22 mouse cellular contexts compared by ENCODE assay signal in genomic region chr6:98651827-98652226, GRCm38 (mm10).
DNase-seq lines count a peak whose midpoint lies in the region; ATAC-seq and TF ChIP-seq lines count a peak whose summit lies in the region.
"Had no signal": no experiment of that assay in that cellular context is flagged by ENCODE, and none has a peak within 500 bp of the region (broad histone marks: within the 10 kb centered on the region; RNA-seq: fewer than 3 reads in every experiment).

No protein-coding gene starts in this region.

- TF ChIP-seq EP300 in MEL (IDR thresholded peaks at IDR 0.05; ENCODE audit: low read depth in 1 of 2, low read length in 2 of 2), result no peak

- no peak overlapping the region for H3K9ac ChIP-seq in kidney, postnatal 0 days (ENCODE audit: low read depth, low read length)
- no peak overlapping the region for H3K9ac ChIP-seq in MEL (ENCODE audit: control insufficient read depth, low read depth, low read length, poor library complexity, severe bottlenecking)
- H3K9ac ChIP-seq in intestine, embryonic 15.5 days, result no peak overlapping the region

- H3K4me3 ChIP-seq in kidney, postnatal 0 days (replicated peaks; ENCODE audit: low read depth, low read length), result no peak overlapping the region
- no peak overlapping the region for H3K4me3 ChIP-seq in kidney, adult 2 months (ENCODE audit: insufficient read depth, low read depth, low read length)
- H3K4me3 ChIP-seq in MEL (ENCODE audit: control insufficient read depth in 1 of 2, insufficient read depth in 1 of 2, low read depth in 2 of 2, low read length in 2 of 2), result no peak overlapping the region
- no peak overlapping the region for H3K4me3 ChIP-seq in intestine, embryonic 15.5 days (replicated peaks)

- H3K27ac ChIP-seq in kidney, postnatal 0 days, result no peak overlapping the region
- H3K27ac ChIP-seq in kidney, adult 2 months (ENCODE audit: insufficient read depth, low read depth, low read length), result no peak overlapping the region
- no peak overlapping the region for H3K27ac ChIP-seq in MEL (ENCODE audit: control insufficient read depth, low read depth, low read length)
- no peak overlapping the region for H3K27ac ChIP-seq in intestine, embryonic 15.5 days

- intact Hi-C loops in heart, postnatal 10 days (cut with DNase I), result no loop called here

- no peaks in the 10 kb centered on the region for H3K27me3 ChIP-seq in kidney, postnatal 0 days (ENCODE audit: insufficient read depth, low read length)
- H3K27me3 ChIP-seq in kidney, adult 2 months (replicated peaks; ENCODE audit: control insufficient read depth, insufficient read depth, low read length), result no peaks in the 10 kb centered on the region
- no peaks in the 10 kb centered on the region for H3K27me3 ChIP-seq in MEL (ENCODE audit: control insufficient read depth in 1 of 2, insufficient read depth in 2 of 2, low read length in 2 of 2)
- H3K27me3 ChIP-seq in intestine, embryonic 15.5 days (replicated peaks), result no peaks in the 10 kb centered on the region
- H3K27me3 ChIP-seq: CH12.LX, Patski had no signal

- 63% methylated on average over 3 of the region's 3 CpGs for WGBS in kidney, postnatal 0 days
- 66% methylated on average over 3 of the region's 3 CpGs for WGBS in kidney, adult 2 months
- 86% methylated on average over 3 of the region's 3 CpGs for WGBS in intestine, embryonic 15.5 days

- peak; percentile 17 for DNase-seq in heart, adult 11 months
- DNase-seq in heart, postnatal 10 days, result no peak
- DNase-seq in kidney, postnatal 0 days (ENCODE audit: low spot score), result peak; percentile 59
- DNase-seq in kidney, adult 2 months, result no peak
- DNase-seq in MEL (ENCODE audit: low read depth, low spot score), result no peak
- DNase-seq: adrenal gland, adult 2 months; adrenal gland, adult 8-10 months; adrenal gland, postnatal 10 days; adrenal gland, postnatal 14 days; adrenal gland, postnatal 25 days; adrenal gland, postnatal 36 days; B cell, adult 2 months; cerebellum, adult 11 months; cerebellum, adult 11-12 months; cerebellum, adult 18-20 months; cerebellum, adult 2 months had no signal

- no peaks in the 10 kb centered on the region for H3K36me3 ChIP-seq in kidney, postnatal 0 days (ENCODE audit: insufficient read depth, low read length)
- H3K36me3 ChIP-seq in kidney, adult 2 months (ENCODE audit: control insufficient read depth, insufficient read depth, low read length), result no peaks in the 10 kb centered on the region
- no peaks in the 10 kb centered on the region for H3K36me3 ChIP-seq in MEL (ENCODE audit: control insufficient read depth in 1 of 2, insufficient read depth in 2 of 2, low read length in 2 of 2)
- H3K36me3 ChIP-seq in intestine, embryonic 15.5 days, result no peaks in the 10 kb centered on the region
- H3K36me3 ChIP-seq: G1E had no signal

- TF ChIP-seq POLR2A in kidney, adult 2 months (IDR thresholded peaks at IDR 0.05; ENCODE audit: low read depth, low read length), result no peak
- TF ChIP-seq POLR2A in MEL (IDR thresholded peaks at IDR 0.05; ENCODE audit: control insufficient read depth in 1 of 2, insufficient read depth in 1 of 2, low read depth in 1 of 2, low read length in 2 of 2, poor library complexity in 1 of 2), result no peak

- TF ChIP-seq RAD21 in MEL (IDR thresholded peaks at IDR 0.05; ENCODE audit: low read depth, low read length), result no peak

- ATAC-seq in kidney, postnatal 0 days (replicated peaks; ENCODE audit: low FRiP score, low read depth), result no peak
- ATAC-seq in intestine, embryonic 15.5 days, result no peak
- ATAC-seq: activated CD4-positive, CD25-positive, alpha-beta regulatory T cell, adult 4 months; CD4-positive, CD25-positive, alpha-beta regulatory T cell, adult 4 months; Patski had no signal

- no peaks in the 10 kb centered on the region for H3K4me1 ChIP-seq in kidney, postnatal 0 days (replicated peaks; ENCODE audit: insufficient read depth, low read length)
- no peaks in the 10 kb centered on the region for H3K4me1 ChIP-seq in kidney, adult 2 months (ENCODE audit: control insufficient read depth, insufficient read depth, low read length)
- no peaks in the 10 kb centered on the region for H3K4me1 ChIP-seq in MEL (ENCODE audit: control insufficient read depth in 1 of 2, insufficient read depth in 2 of 2, low read length in 2 of 2)
- H3K4me1 ChIP-seq in intestine, embryonic 15.5 days (replicated peaks), result no peaks in the 10 kb centered on the region

- H3K4me2 ChIP-seq in kidney, postnatal 0 days (ENCODE audit: low read length), result no peak overlapping the region
- no peak overlapping the region for H3K4me2 ChIP-seq in intestine, embryonic 15.5 days (replicated peaks)

- H3K79me2 ChIP-seq in MEL (ENCODE audit: control insufficient read depth, insufficient read depth, low read length, poor library complexity), result no peaks in the 10 kb centered on the region

- H3K9me3 ChIP-seq in kidney, postnatal 0 days (replicated peaks; ENCODE audit: low read length), result no peaks in the 10 kb centered on the region
- no peaks in the 10 kb centered on the region for H3K9me3 ChIP-seq in MEL (replicated peaks; ENCODE audit: insufficient read depth, low read length)
- no peaks in the 10 kb centered on the region for H3K9me3 ChIP-seq in intestine, embryonic 15.5 days

- TF ChIP-seq CTCF in kidney, postnatal 0 days (IDR thresholded peaks at IDR 0.05; ENCODE audit: low read depth), result no peak
- no peak for TF ChIP-seq CTCF in kidney, adult 2 months (conservative IDR thresholded peaks at IDR 0.05; ENCODE audit: insufficient read depth, insufficient read length, low read depth, low read length)
- TF ChIP-seq CTCF in MEL (IDR thresholded peaks at IDR 0.05 in 2 of 3, conservative IDR thresholded peaks at IDR 0.05 in 1 of 3; ENCODE audit: control insufficient read depth in 1 of 3, insufficient read depth in 1 of 3, low read depth in 2 of 3, low read length in 3 of 3, poor library complexity in 1 of 3, severe bottlenecking in 1 of 3), result no peak

TF ChIP-seq in MEL, 35 proteins besides CTCF, POLR2A, EP300 and RAD21:
- TF ChIP-seq UBTF (IDR thresholded peaks at IDR 0.05; ENCODE audit: borderline replicate concordance, insufficient read depth, low read depth, low read length), result no peak
- TF ChIP-seq ZNF384 (IDR thresholded peaks at IDR 0.05; ENCODE audit: low read depth, low read length), result no peak
- TF ChIP-seq USF1 (IDR thresholded peaks at IDR 0.05; ENCODE audit: low read depth, low read length), result peak; percentile 53
- no peak for TF ChIP-seq GATA1 (IDR thresholded peaks at IDR 0.05; ENCODE audit: low read depth, low read length)
- TF ChIP-seq ZKSCAN1 (IDR thresholded peaks at IDR 0.05; ENCODE audit: low read depth, low read length), result no peak

Comparison
In these comparisons a context has a peak if more than half of its experiments do, and no peak if none do; other contexts are left out.
1. DNase-seq: peak in heart, adult 11 months (single experiment) and kidney, postnatal 0 days (single experiment); none in heart, postnatal 10 days (0 of 2), kidney, adult 2 months (single experiment) and MEL (single experiment).